15 mouse cellular contexts compared by ENCODE assay signal in the genomic region with DNA sequence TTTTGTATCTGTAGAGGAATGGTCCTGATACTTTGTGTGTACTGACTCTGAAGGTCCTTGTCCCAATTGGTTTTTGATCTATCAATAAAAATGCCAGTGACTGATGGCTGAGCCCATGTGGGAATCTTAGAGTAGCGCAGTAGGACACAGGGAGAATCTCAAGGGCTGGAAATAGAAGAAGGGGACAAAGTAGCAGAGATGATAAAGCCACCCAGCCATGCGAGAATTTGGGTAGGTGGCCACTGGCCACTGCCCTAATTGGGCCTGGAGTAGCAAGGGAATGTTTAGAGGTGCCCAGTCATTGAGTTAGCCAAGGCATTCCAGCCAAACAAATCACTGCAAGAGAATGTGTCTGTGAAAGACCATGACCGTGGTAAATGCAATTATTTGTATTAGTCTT.
"Had no signal": no experiment of that assay in that cellular context is flagged by ENCODE, and none has a peak within 500 bp of the region (broad histone marks: within the 10 kb centered on the region; RNA-seq: fewer than 3 reads in every experiment).

No protein-coding gene starts in this region.

- DNase-seq: heart, postnatal 14 days; heart, postnatal 36 days; heart, postnatal 4 days; kidney, adult 11 months; kidney, adult 18-20 months; kidney, adult 2 months; kidney, adult 8-10 months; kidney, adult 9 months; kidney, postnatal 10 days; kidney, postnatal 14 days; kidney, postnatal 25 days; kidney, postnatal 36 days; kidney, postnatal 4 days; layer of hippocampus, adult 9-11 months; layer of hippocampus, postnatal 36 days had no signal
